Mouse (Mus musculus) lung, postnatal 0 days (tissue): Measurements from ENCODE around the gene 4921507P07Rik.

ENCODE experiments used
- CTCF ChIP-seq: IDR thresholded peaks from 2 replicates; pipeline ENCODE4 v1.5.1; 2016; ENCODE audit warnings: antibody characterized with exemption, mild to moderate bottlenecking
- EP300 ChIP-seq: IDR thresholded peaks from 2 replicates; pipeline ENCODE4 v1.6.1; 2016; ENCODE audit warnings: antibody characterized with exemption, mild to moderate bottlenecking, control low read depth

- TF ChIP-seq EP300 (no peak), CTCF (peak; percentile 84)
These were observed 8.2 kb downstream of the 4921507P07Rik start for GRCm38 (mm10) chr6:50588251-50588650.
